Mouse (Mus musculus) CH12.LX (cell line): ENCODE measurements around the gene Cmah. TPM values are rescaled to one million over a fixed set of nuclear protein-coding genes. Genes with fewer than 3 reads are reported as not detected.

Experiments used
- DNase-seq: peaks from one replicate; pipeline ENCODE4 v3.0.0-alpha.2; 2013; ENCODE audit errors: extremely low read depth
- H3K27ac ChIP-seq: 2 replicates; pipeline ENCODE4 v1.5.1; 2012; ENCODE audit warnings: low read depth, mild to moderate bottlenecking, control low read depth, moderate library complexity; ENCODE audit not compliant: insufficient read depth
- H3K27me3 ChIP-seq: replicated peaks from 2 replicates; pipeline ENCODE3; 2012; ENCODE audit warnings: inconsistent platforms
- H3K36me3 ChIP-seq, 2 experiments: replicated peaks in 1 of 2; 2 replicates each; pipeline versions ENCODE3 to v1.6.1; 2012; ENCODE audit warnings: inconsistent platforms in 1 of 2, low read length in 1 of 2, mild to moderate bottlenecking in 1 of 2, mixed read lengths in 1 of 2, moderate library complexity in 1 of 2; ENCODE audit not compliant: control insufficient read depth in 1 of 2, insufficient read depth in 1 of 2
- H3K4me1 ChIP-seq, 2 experiments: 2 replicates each; pipeline ENCODE4 v1.6.1; 2012; ENCODE audit warnings: inconsistent platforms in 1 of 2, moderate library complexity in 1 of 2; ENCODE audit not compliant: insufficient read depth in 2 of 2, control insufficient read depth in 1 of 2
- H3K4me2 ChIP-seq: 2 replicates; pipeline ENCODE4 v1.6.1; 2012; ENCODE audit warnings: low read depth, mild to moderate bottlenecking, control low read depth; ENCODE audit not compliant: poor library complexity, insufficient read depth, severe bottlenecking
- H3K4me3 ChIP-seq, 3 experiments: fragments of 150-350 bp in 1 of 3; sonication (generic) in 1 of 3; replicated peaks in 1 of 3; 2 replicates each; pipeline versions ENCODE3 to v1.5.1; 2011 to 2012; ENCODE audit warnings: low read depth in 2 of 3, low read length in 2 of 3, mild to moderate bottlenecking in 2 of 3, moderate library complexity in 2 of 3, control low read depth in 1 of 3, improper control_type of control experiment in 1 of 3, inconsistent platforms in 1 of 3, mixed read lengths in 1 of 3; ENCODE audit not compliant: poor library complexity in 1 of 3
- H3K79me2 ChIP-seq: replicated peaks from 2 replicates; pipeline ENCODE4 v1.6.1; 2012; ENCODE audit warnings: mild to moderate bottlenecking, moderate library complexity; ENCODE audit not compliant: control insufficient read depth, poor library complexity, insufficient read depth, severe bottlenecking; ENCODE audit errors: extremely low read depth
- H3K9ac ChIP-seq: 2 replicates; pipeline ENCODE4 v1.6.1; 2012; ENCODE audit warnings: low read depth, mild to moderate bottlenecking, control low read depth, moderate library complexity; ENCODE audit not compliant: insufficient read depth
- H3K9me3 ChIP-seq: replicated peaks from 2 replicates; pipeline ENCODE3; 2012; ENCODE audit warnings: low read length, inconsistent platforms, mixed read lengths
- CHD2 ChIP-seq: IDR thresholded peaks from 2 replicates; pipeline ENCODE4 v1.6.1; 2011; ENCODE audit warnings: low read length, improper control_type of control experiment
- CTCF ChIP-seq, 2 experiments: IDR thresholded peaks in 1 of 2; conservative IDR thresholded peaks in 1 of 2; 2 replicates each; pipeline ENCODE4 v1.5.1; 2011 to 2012; ENCODE audit warnings: low read depth in 2 of 2, low read length in 2 of 2, improper control_type of control experiment in 1 of 2, inconsistent platforms in 1 of 2, mild to moderate bottlenecking in 1 of 2, moderate library complexity in 1 of 2
- ELF1 ChIP-seq: IDR thresholded peaks from 2 replicates; pipeline ENCODE4 v1.6.1; 2014; ENCODE audit warnings: low read depth, mild to moderate bottlenecking, inconsistent platforms, low read length, improper control_type of control experiment
- HCFC1 ChIP-seq: IDR thresholded peaks from 2 replicates; pipeline ENCODE4 v1.6.1; 2012; ENCODE audit warnings: low read depth, mild to moderate bottlenecking, inconsistent platforms, low read length, improper control_type of control experiment
- IRF4 ChIP-seq: IDR thresholded peaks from 2 replicates; pipeline ENCODE4 v1.6.1; 2014; ENCODE audit warnings: low read depth, mild to moderate bottlenecking, inconsistent platforms, low read length, improper control_type of control experiment
- KAT2A ChIP-seq: IDR thresholded peaks from 2 replicates; pipeline ENCODE4 v1.6.1; 2012; ENCODE audit warnings: low read length, improper control_type of control experiment, inconsistent platforms; ENCODE audit not compliant: insufficient replicate concordance
- MAFK ChIP-seq: IDR thresholded peaks from 2 replicates; pipeline ENCODE4 v1.6.1; 2011; ENCODE audit warnings: low read length, improper control_type of control experiment; ENCODE audit not compliant: insufficient replicate concordance
- MAX ChIP-seq: IDR thresholded peaks from 2 replicates; pipeline ENCODE4 v1.6.1; 2011; ENCODE audit warnings: low read length, improper control_type of control experiment
- MAZ ChIP-seq: IDR thresholded peaks from 2 replicates; pipeline ENCODE4 v1.6.1; 2012; ENCODE audit warnings: low read depth, mild to moderate bottlenecking, inconsistent platforms, low read length, improper control_type of control experiment, moderate library complexity
- MEF2A ChIP-seq: IDR thresholded peaks from 2 replicates; pipeline ENCODE4 v1.6.1; 2014; ENCODE audit warnings: low read depth, mild to moderate bottlenecking, inconsistent platforms, low read length, improper control_type of control experiment, borderline replicate concordance
- RCOR1 ChIP-seq: conservative IDR thresholded peaks from 2 replicates; pipeline ENCODE4 v1.6.1; 2012; ENCODE audit warnings: low read depth, mild to moderate bottlenecking, inconsistent platforms, low read length, improper control_type of control experiment
- SIN3A ChIP-seq: IDR thresholded peaks from 2 replicates; pipeline ENCODE4 v1.6.1; 2012; ENCODE audit warnings: low read length, improper control_type of control experiment, inconsistent platforms
- SMC3 ChIP-seq: IDR thresholded peaks from 2 replicates; pipeline ENCODE4 v1.6.1; 2011; ENCODE audit warnings: low read depth, low read length, improper control_type of control experiment
- TCF12 ChIP-seq: IDR thresholded peaks from 2 replicates; pipeline ENCODE4 v1.6.1; 2014; ENCODE audit warnings: low read depth, mild to moderate bottlenecking, inconsistent platforms, low read length, improper control_type of control experiment
- UBTF ChIP-seq: IDR thresholded peaks from 2 replicates; pipeline ENCODE4 v1.6.1; 2012; ENCODE audit warnings: low read depth, mild to moderate bottlenecking, inconsistent platforms, low read length, improper control_type of control experiment, moderate library complexity
- USF1 ChIP-seq: IDR thresholded peaks from 2 replicates; pipeline ENCODE4 v1.6.1; 2014; ENCODE audit warnings: low read depth, mild to moderate bottlenecking, inconsistent platforms, low read length, improper control_type of control experiment
- USF2 ChIP-seq: conservative IDR thresholded peaks from 2 replicates; pipeline ENCODE4 v1.6.1; 2011; ENCODE audit warnings: low read depth, low read length, improper control_type of control experiment
- ZNF384 ChIP-seq: IDR thresholded peaks from 2 replicates; pipeline ENCODE4 v1.6.1; 2012; ENCODE audit warnings: low read depth, low read length, improper control_type of control experiment, inconsistent platforms
- dilution Hi-C: fragments of 300-500 bp; cut with MboI; formaldehyde crosslinking; loops from 2 replicates; pipeline ENCODE4 v1.14.3; 2020; ENCODE audit warnings: low sequenced_read_pairs; ENCODE audit not compliant: extremely low pct_unique_long_range_greater_than_20kb, extremely low pct_ligation_motif_present
- in situ Hi-C: fragments of 300-500 bp; cut with MboI; formaldehyde crosslinking; loops from 3 replicates; pipeline ENCODE4 v1.14.3; 2019; ENCODE audit warnings: low sequenced_read_pairs, low pct_ligation_motif_present, low pct_unique_long_range_greater_than_20kb, mixed read lengths
- polyA plus RNA-seq: library from polyadenylated mRNA; unstranded; fragments of >175 nt; gene quantifications from 2 replicates; pipeline ENCODE4 v1.2.1, GENCODE M21; 2012; ENCODE audit warnings: low read depth; ENCODE audit not compliant: insufficient read length
- total RNA-seq, 2 experiments: library from RNA; depleted of rRNA; stranded (reverse); fragments of 300-350 nt in 1 of 2; fragments of >200 nt in 1 of 2; gene quantifications; 2 replicates each; pipeline ENCODE4 v1.2.3; 2012 to 2014

The Cmah gene
- total and polyA plus RNA-seq, 3 experiments = 5.0 to 17.4 (median 5.5) TPM

- dilution Hi-C loops = no loop called here
- H3K4me2 ChIP-seq = no peak overlapping the region
These were observed 27.5 kb downstream of the Cmah start for GRCm38 (mm10) chr13:24354751-24355150.

GRCm38 (mm10) chr13:24359181-24359580 is 32.0 kb downstream of the Cmah start:
- H3K27me3 ChIP-seq = no peaks in the 10 kb centered on the region
- H3K36me3 ChIP-seq = no peaks in the 10 kb centered on the region
- in situ Hi-C loops (no loop called here), dilution Hi-C loops (no loop called here)
- H3K4me1 ChIP-seq = no peaks in the 10 kb centered on the region
- H3K27ac ChIP-seq = no peak overlapping the region
- H3K9me3 ChIP-seq = no peaks in the 10 kb centered on the region
- no peak overlapping the region for H3K4me3 ChIP-seq
- no peak for DNase-seq
- H3K4me2 ChIP-seq = no peak overlapping the region
- H3K9ac ChIP-seq = no peak overlapping the region
- H3K79me2 ChIP-seq = no peaks in the 10 kb centered on the region
- no peak for TF ChIP-seq ELF1
- TF ChIP-seq KAT2A = no peak
- no peak for TF ChIP-seq SIN3A
- TF ChIP-seq MAZ = no peak
- no peak for TF ChIP-seq USF2
- no peak for TF ChIP-seq TCF12
- TF ChIP-seq MEF2A = no peak
- TF ChIP-seq ZNF384 = no peak
- TF ChIP-seq CTCF (conservative IDR thresholded peaks at IDR 0.05 in 1 of 2, IDR thresholded peaks at IDR 0.05 in 1 of 2; ENCODE audit: low read depth in 2 of 2, low read length in 2 of 2) = no peak
- TF ChIP-seq RCOR1 = no peak
- TF ChIP-seq CHD2 = no peak
- TF ChIP-seq IRF4 = no peak
- TF ChIP-seq HCFC1 = no peak
- TF ChIP-seq USF1 = no peak
- no peak for TF ChIP-seq MAFK

More at GRCm38 (mm10) chr13:24354751-24355150, 27.5 kb downstream of the Cmah start:
- no peaks in the 10 kb centered on the region for H3K4me1 ChIP-seq
- TF ChIP-seq SMC3 (no peak), UBTF (no peak), MAX (no peak), ELF1 (no peak), CTCF (conservative IDR thresholded peaks at IDR 0.05 in 1 of 2, IDR thresholded peaks at IDR 0.05 in 1 of 2; ENCODE audit: low read depth in 2 of 2, low read length in 2 of 2) (no peak)
- no peak overlapping the region for H3K27ac ChIP-seq
- no peaks in the 10 kb centered on the region for H3K27me3 ChIP-seq
- H3K9me3 ChIP-seq = peaks cover 4% of the 10 kb centered on the region
- no peaks in the 10 kb centered on the region for H3K36me3 ChIP-seq
- no peak for DNase-seq
- no peak overlapping the region for H3K9ac ChIP-seq
- no peak overlapping the region for H3K4me3 ChIP-seq
- H3K79me2 ChIP-seq = no peaks in the 10 kb centered on the region
- in situ Hi-C loops = no loop called here
